Mouse (Mus musculus): ENCODE results near the gene Cpa1. TPM values are rescaled to one million over a fixed set of nuclear protein-coding genes. Genes with fewer than 3 reads are reported as not detected.

Cpa1 gene
- 0.64 TPM for polyA plus RNA-seq (2014; fragmentation: Illumina TruSeq; extraction: RNeasy Lipid Tissue Mini Kit (QIAGEN cat#74804); ENCODE audit: low read depth, low replicate concordance)

GRCm38 (mm10) chr6:30638674-30639268, at the start of gene Cpa1:
Cpa1 (plus strand) TSS chr6:30639218.

GRCm38 (mm10) chr6:30610710-30611109, 28.3 kb upstream of the Cpa1 start, which contains the start of gene Cpa5:
Cpa5 (plus strand) TSS chr6:30611010.

GRCm38 (mm10) chr6:30693350-30693991, 54.5 kb downstream of the Cpa1 start, which contains the start of gene Cep41:
Cep41 (minus strand) TSS chr6:30693749.

Other genes starting within 250 kb of the Cpa1 start
- 3.4 TPM for gene Zc3hc1, start 248.2 kb upstream of the Cpa1 start, polyA plus RNA-seq (2014; fragmentation: Illumina TruSeq; extraction: RNeasy Lipid Tissue Mini Kit (QIAGEN cat#74804); ENCODE audit: low read depth, low replicate concordance)
- gene Klhdc10, start 237.3 kb upstream of the Cpa1 start, polyA plus RNA-seq (2014; fragmentation: Illumina TruSeq; extraction: RNeasy Lipid Tissue Mini Kit (QIAGEN cat#74804); ENCODE audit: low read depth, low replicate concordance), result 81.2 TPM
- gene Tmem209, start 129.4 kb upstream of the Cpa1 start, polyA plus RNA-seq (2014; fragmentation: Illumina TruSeq; extraction: RNeasy Lipid Tissue Mini Kit (QIAGEN cat#74804); ENCODE audit: low read depth, low replicate concordance), result 68.4 TPM
- not detected for gene Ssmem1, start 129.4 kb upstream of the Cpa1 start, polyA plus RNA-seq (2014; fragmentation: Illumina TruSeq; extraction: RNeasy Lipid Tissue Mini Kit (QIAGEN cat#74804); ENCODE audit: low read depth, low replicate concordance)
- not detected for gene Cpa2, start 97.6 kb upstream of the Cpa1 start, polyA plus RNA-seq (2014; fragmentation: Illumina TruSeq; extraction: RNeasy Lipid Tissue Mini Kit (QIAGEN cat#74804); ENCODE audit: low read depth, low replicate concordance)
- gene Cpa4, start 70.8 kb upstream of the Cpa1 start, polyA plus RNA-seq (2014; fragmentation: Illumina TruSeq; extraction: RNeasy Lipid Tissue Mini Kit (QIAGEN cat#74804); ENCODE audit: low read depth, low replicate concordance), result 2.3 TPM
- gene Cpa5, start 28.2 kb upstream of the Cpa1 start, polyA plus RNA-seq (2014; fragmentation: Illumina TruSeq; extraction: RNeasy Lipid Tissue Mini Kit (QIAGEN cat#74804); ENCODE audit: low read depth, low replicate concordance), result not detected
- gene Cep41, start 54.5 kb downstream of the Cpa1 start, polyA plus RNA-seq (2014; fragmentation: Illumina TruSeq; extraction: RNeasy Lipid Tissue Mini Kit (QIAGEN cat#74804); ENCODE audit: low read depth, low replicate concordance), result 12.5 TPM
- 65.2 TPM for gene Mest, start 84.3 kb downstream of the Cpa1 start, polyA plus RNA-seq (2014; fragmentation: Illumina TruSeq; extraction: RNeasy Lipid Tissue Mini Kit (QIAGEN cat#74804); ENCODE audit: low read depth, low replicate concordance)